Mouse (Mus musculus): ENCODE data around the gene Gm10096. TPM values are rescaled to one million over a fixed set of nuclear protein-coding genes. Genes with fewer than 3 reads are reported as not detected.
"Not testable (repeated sequence)": the region's sequence is repeated elsewhere in the genome, so short reads cannot be mapped to it uniquely, and the experiment has no call there.

Gm10096 gene
- polyA plus RNA-seq (2015; fragmentation: Nextera tagmentation; extraction: Ambion mirVana) = not detected in 2 replicates

GRCm38 (mm10) chrX:28954602-28955001 is at the start of gene Gm10096:
TSS of gene Gm10096 (minus strand) at chrX:28954702.
- H3K36me3 ChIP-seq; H3K4me3 ChIP-seq (replicated peaks); H3K9me3 ChIP-seq (replicated peaks); H3K4me1 ChIP-seq (replicated peaks); H3K27me3 ChIP-seq; H3K9ac ChIP-seq; H3K4me2 ChIP-seq; ATAC-seq (ENCODE audit: low read depth); H3K27ac ChIP-seq; DNase-seq: not testable (repeated sequence)
- WGBS (ENCODE audit: insufficient replicate concordance) = no CpG with 5 or more reads among the region's 5 CpGs

Data from liver, embryonic 13.5 days (tissue).